Mouse (Mus musculus): Measurements from ENCODE around the gene Aifm3.

Aifm3 gene

DNA sequence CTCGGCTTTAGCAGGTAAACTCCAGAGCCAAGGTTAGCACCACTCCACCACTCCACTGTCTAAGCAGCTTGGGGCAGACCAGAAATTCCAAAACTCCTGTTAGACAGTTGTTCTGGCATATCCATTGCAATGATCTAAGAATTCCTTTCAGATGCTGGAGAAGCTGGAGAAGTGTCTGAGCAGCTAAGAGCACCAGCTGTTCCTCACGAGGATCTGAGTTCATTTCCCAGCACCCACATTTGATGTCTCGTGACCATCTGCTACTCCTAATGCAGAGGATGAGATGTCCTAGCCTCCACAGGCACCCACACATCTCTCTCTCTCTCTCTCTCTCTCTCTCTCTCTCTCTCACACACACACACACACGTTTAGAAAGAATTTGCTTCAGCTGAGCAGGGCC is 67.5 kb downstream of the Aifm3 start:
- POLR2A ChIA-PET = interaction anchor here in 3 of 4 experiments (0.7 to 3.6 kb wide), 6 partner anchors 17 to 336 kb away, joined by 3 to 20 read pairs (median 6); partner anchors contain the start of genes Slc7a4 (in 2 of the 3) and Thap7 (in 1 of the 3)
- CTCF ChIA-PET = interaction anchor here in 3 of 4 experiments (0.6 to 2.4 kb wide), 17 partner anchors 12 to 424 kb away, joined by 3 to 20 read pairs (median 6); partner anchors contain the start of genes Aifm3 (in 1 of the 3) and Sdf2l1 (in 1 of the 3)
